Mouse (Mus musculus) liver, embryonic 14.5 days (tissue): ENCODE results near the gene Mafb.

Experiments used
- CTCF ChIP-seq: IDR thresholded peaks from 2 replicates; pipeline ENCODE4 v1.5.1; 2016; ENCODE audit warnings: antibody characterized with exemption, low read depth, control low read depth
- EP300 ChIP-seq: IDR thresholded peaks from 2 replicates; pipeline ENCODE4 v1.6.1; 2016; ENCODE audit warnings: antibody characterized with exemption, low read depth

- no peak for TF ChIP-seq CTCF
- TF ChIP-seq EP300, result no peak
Measured at GRCm38 (mm10) chr2:160349578-160349977, 17.3 kb downstream of the Mafb start.
